Mouse (Mus musculus): Measurements from ENCODE around the gene Gm21060. TPM values are rescaled to one million over a fixed set of nuclear protein-coding genes. Genes with fewer than 3 reads are reported as not detected.
"Not testable (repeated sequence)": the region's sequence is repeated elsewhere in the genome, so short reads cannot be mapped to it uniquely, and the experiment has no call there.

Gene Gm21060
- total RNA-seq (2021): not detected
- long read RNA-seq, experiment 1: 0 reads
- long read RNA-seq, experiment 2: 0 reads

DNA sequence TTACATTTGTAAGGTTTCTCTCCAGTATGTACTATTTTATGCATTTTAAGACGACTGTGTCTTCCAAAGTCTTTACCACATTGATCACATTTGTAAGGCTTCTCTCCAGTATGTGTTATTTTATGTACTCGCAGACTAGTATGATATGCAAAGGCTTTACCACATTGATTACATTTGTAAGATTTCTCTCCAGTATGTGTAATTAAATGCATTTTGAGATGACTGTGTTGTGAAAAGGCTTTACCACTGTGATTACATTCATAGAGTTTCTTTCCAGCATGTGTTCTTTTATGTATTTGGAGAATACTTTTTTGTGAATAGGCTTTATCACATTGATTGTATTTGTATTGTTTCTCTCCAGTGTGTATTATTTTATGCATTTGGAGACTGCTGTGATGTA, at the start of gene Gm21060:
Gene Gm21060, minus strand, starts transcription at position 101 of the 400 bp plus-strand sequence.
- DNase-seq: no peak

DNA sequence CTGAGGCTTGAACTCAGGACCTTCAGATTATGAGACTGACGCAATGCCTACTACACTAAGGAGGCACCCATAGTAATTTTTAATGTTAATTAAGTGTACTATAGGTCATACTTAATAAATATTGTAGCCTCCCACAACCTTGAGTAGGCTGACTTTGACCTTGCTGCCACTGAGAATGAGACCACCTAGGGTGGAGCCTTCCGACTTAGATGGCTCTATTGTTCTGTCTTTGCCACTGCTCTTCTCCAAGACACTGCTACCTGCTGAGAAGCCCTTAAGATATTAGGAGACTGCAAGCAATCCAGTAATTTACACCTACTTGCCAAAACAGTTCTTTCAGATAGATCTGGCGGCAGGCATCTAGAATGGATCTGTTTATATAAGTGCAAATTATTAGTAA, 24.0 kb upstream of the Gm21060 start:
- not testable (repeated sequence) for DNase-seq

DNA sequence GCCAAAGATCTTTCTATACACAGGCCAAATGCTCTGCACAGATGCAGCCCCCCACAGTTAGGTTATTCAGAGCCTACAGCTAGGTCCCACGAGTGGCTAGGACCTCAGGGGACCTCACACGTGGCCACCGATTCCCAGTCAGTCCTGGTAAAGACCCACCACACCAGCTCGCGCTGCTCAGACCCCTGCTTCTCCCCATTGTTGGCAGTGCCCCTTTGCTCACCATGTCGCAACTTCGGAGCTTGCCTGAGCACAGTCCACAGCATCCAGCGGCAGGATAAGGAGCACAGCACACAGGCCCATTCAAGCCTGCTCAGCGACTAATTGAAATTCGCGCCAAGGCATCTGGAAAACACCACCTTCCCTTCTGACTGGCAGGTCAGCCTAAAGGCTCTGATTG, 16.3 kb upstream of the Gm21060 start:
- not testable (repeated sequence) for DNase-seq

DNA sequence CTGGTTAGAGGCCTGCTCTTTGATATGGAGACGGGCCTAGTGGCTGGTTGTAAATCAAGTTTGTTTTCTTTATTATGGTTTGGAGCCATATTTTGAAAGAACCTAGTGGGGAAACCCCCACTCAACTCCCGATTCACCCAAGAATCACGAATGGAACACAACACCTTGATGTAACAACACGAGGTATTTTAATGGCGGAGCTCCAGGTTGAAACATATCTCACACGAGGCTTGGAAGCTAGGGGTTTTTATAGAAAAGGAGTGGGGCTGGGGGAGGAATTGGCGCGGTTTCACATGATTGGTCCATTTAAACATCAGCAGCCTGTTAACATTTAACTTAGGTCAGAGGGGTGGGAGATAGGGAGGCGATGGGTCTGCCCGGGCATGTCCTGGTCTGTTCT, 15.5 kb upstream of the Gm21060 start:
- DNase-seq: not testable (repeated sequence)

DNA sequence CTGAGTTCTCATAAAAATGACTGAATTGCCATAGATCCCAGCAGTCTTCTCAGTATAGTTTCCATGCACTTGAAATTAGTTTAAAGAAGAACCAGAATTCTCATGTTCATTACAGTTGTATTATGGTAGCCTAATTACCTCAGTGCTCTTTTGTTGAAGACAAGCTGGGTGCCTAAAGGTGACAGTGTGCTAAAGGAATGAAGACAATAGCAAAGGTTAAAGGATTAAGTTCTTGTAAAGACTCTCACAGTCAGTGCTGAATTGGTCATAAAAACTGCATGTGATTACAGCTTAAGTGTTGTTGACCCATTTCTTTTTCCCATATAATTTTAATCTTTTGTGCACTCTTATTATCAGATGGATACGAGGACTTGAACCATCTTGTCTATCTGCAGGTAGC, 11.2 kb upstream of the Gm21060 start:
- not testable (repeated sequence) for DNase-seq

DNA sequence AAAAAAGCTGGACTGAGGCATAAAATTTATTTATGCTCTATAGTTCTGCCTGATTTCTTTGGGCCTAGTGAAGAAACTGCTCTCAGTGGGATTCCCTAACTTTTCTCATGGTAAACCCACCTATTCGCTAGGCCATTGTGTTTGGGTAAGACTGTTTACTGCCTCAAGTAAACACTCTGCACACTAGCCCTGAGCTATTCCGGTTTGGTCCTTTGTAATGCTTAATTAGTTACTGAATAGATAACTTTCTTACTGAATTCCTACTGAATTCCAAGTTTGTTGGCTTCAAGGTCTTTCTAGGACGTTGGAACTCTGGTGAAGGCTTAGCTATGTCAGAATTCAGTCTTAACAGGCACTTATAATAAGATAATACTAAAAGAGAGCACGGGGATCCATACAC, 11.8 kb downstream of the Gm21060 start:
- DNase-seq: not testable (repeated sequence)

DNA sequence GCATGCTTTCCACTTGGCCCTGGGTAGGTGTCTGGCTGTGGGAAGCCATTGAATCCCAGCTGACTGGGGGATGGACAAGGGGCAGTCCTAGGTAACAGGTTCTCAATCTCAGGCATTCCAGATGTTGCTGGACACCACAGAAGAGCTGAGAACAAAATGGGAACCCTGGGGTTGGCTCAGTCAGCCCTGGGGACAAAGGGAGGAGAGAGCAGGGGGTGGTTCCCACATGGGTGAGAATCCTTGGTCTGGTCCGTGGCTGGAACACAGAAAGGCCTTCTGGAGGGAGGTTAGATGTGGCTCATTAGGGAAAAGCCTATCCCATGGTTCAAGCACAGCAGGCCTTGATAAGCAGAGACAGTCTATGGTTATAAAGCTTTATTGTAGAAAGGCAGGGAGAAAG, 13.3 kb downstream of the Gm21060 start:
- no peak for DNase-seq

DNA sequence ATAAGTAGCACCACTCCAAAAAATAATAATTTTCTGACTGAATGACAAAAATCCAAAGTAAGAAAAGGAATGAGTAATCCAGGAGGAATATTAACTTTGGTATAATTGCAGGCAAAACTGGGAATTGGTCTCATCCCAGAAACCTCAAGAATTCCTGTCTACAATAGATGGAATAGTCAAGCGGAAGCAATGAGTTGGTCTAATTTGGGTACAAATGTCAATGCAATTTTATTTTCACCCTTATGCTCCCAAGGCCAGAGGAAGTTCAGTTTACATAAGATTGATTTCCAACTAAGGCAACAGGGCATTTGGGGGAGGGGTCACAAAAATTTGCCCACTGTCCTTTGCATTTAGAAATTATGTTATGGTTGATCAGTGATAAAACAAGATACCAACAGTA, 21.4 kb downstream of the Gm21060 start:
- no peak for DNase-seq

DNA sequence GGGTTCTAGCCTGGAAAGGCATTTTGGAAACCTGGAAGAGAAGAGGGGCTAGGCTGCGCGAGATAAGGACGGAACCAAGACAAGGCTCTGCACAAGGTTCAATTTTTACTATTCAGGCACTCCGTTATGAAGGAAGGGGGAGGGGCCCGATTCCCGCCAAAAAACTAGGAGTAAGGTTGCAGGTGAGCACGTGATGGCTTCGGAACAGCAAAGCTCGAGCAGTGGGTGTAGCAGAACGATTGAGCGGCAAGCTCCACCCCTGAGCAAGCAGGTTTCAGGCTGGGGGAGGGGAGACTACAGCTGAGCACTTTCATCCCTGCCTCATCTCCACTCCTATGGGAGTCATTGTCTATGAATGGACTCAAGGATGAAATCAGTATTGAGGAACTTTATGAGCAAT, 27.7 kb downstream of the Gm21060 start:
- not testable (repeated sequence) for DNase-seq

DNA sequence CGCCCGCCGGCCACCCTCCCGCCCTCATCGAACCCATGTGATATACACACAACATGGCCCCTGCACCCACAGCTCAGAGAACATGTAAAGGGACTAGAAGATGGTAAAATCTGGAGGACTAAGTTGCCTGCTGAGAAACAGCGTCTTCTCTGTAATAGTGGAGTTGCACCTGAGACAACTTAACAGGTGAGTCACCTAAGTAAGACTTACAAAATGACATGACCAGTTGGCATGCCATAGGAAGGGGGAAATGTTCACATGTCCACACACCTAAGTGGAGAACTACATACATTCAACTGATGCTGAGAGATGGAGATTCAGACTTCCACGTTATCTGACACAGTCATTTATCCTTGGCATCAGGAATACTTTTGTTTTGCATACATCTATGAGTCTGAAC, 29.7 kb downstream of the Gm21060 start:
- no peak for DNase-seq

DNA sequence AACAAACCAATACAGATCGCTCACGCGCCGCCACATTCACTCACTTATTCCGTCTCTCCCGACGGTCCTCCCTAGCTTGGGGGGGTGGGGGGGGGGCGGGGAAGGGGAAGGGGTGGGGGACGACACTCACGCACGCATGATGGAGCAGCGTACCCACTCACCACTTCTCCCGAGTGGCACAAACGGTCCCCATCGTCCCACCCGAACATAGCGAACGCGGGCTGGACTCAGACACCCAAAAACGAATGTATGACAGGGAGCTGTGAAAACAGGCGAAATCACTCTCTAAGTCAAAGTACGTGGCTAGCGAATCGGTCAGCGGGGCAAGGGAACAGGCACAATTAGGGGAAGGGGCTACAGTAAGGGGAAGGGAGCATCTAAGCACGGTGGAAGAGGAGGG, 30.2 kb downstream of the Gm21060 start:
- peak; percentile 10 to 37 for DNase-seq

DNA sequence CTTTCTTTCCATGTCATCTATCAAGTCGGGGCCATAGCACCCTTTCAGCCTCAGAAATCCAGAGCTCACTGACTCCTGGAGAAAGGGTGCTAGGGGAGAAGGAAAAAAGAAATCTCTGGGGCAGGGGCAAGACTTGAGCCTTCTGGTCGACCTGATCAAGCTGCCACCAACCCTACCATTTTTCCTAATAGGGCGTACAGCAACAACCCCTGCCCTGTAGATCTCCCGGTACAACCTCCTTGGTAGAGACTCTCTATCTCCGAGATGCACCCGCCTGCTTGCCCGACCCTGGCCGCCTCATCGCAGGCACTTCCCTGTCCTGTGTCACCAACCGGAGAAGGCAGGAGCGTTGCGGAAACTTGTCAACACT, 30.6 kb downstream of the Gm21060 start:
- peak; percentile 31 to 42 for DNase-seq

DNA sequence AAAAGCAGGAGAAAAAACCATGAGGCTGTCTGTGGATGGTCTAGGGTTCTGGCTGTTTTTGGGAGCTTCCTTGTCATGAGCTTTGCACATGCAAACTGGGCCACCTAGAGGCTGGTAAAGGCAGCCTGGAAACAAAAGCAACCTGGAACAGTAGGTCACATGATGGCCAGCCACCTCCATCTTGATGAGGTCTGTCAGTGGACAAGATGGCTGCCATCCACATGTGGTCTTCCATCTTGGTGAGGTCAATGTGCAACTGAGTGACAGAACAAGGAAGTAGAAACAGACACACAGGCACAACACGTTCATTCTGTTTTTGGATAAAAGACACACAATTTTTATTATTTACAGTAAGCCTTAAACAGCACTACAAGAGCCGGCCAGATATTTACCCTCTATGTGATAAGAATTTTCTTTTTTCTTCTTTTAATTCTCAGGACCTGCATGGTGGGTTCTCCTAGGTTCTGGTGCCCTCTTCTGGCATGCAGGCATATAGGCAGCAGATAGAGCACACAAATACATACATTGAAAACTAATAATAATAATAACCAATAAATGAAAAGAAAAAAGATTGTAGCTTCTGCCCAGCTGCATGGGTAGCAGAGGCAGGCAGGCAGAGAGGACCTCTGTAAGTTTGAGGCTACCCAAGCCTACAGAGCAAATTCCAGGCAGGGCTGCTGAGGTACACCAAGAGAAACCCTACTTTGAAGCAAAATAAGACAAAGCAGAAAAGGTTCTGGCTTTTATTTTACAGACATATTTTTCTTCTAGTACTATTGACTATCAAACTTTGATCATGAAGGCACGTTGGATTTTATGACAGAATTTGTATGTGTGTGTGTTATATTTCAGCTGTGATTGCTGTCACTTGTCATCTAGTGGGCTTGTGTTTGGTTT, 31.3 kb downstream of the Gm21060 start:
- DNase-seq: peak; percentile 45 to 82

DNA sequence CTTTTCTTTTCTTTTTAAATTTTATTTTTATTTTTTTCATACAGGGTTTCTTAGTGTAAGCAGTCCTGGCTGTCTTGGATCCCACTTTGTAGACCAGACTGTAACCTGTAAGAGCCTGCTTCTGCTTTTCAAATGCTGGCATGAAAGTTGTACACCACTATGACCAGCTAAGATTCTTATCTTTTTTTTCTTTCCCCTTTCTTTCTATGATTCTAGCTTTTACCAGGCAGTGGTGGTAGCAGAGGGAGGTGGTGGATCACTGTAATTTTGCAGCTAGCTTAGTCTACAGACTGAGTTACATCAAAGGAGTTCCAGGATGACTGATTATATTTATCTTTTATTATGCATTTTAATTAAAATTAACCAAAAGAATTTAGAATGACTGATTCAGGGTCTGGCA, 31.9 kb downstream of the Gm21060 start:
- no peak for DNase-seq

DNA sequence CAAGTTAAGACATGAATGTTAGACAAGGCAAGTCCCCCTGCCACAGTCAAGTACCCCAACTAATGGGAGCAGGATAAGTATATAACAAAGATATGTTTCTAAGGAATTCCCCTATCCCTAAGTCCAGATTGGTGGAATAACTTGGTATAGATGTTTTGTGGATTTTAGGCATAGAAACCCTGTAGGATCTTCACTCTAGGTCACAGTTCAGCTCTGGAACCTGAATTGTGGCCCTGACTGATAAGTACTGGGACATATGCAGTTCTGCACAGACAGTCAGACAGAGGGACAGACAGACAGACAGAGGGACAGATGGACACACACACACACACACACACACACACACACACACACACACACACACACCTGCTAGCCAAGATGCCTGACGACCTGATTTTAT, 32.6 kb downstream of the Gm21060 start:
- no peak for DNase-seq

DNA sequence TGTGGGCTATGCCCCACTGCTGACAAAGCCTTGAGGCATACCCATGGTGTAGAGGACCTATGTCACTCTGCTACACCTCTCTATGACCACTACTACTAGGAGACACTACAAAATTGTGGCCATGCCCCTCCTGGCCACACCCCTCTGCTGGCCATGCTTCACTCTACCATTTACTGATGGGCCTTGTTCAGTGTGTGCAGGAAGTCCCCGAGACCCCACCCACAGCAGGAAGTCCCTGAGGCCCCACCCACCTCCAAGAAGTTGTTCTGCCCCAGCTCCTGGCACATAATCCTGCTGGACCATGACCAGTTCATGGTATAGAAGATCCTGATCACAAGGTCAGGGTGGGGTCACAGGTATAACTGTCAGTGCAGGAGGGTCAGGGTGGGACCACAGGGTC, 35.6 kb downstream of the Gm21060 start:
- no peak for DNase-seq

DNA sequence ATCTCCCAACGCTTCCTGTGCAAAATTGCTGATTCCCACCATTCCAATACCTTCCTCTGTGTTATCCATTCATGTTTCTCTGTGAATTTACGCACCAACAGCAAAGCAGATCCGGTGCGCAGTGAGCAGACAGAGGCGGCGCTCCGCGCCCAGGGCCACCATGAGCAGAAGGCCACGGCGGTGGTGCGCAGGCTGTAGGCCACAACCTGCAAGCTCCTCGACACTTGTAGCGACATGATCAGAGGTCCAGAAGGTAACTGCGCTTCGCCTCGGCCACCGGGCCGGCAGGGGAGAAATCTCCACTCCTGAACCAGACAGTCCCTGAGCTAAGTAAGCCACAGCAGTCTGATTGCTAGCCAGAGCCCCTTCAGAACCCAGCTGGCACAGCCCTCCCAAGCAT, 39.1 kb downstream of the Gm21060 start:
- DNase-seq: no peak

DNA sequence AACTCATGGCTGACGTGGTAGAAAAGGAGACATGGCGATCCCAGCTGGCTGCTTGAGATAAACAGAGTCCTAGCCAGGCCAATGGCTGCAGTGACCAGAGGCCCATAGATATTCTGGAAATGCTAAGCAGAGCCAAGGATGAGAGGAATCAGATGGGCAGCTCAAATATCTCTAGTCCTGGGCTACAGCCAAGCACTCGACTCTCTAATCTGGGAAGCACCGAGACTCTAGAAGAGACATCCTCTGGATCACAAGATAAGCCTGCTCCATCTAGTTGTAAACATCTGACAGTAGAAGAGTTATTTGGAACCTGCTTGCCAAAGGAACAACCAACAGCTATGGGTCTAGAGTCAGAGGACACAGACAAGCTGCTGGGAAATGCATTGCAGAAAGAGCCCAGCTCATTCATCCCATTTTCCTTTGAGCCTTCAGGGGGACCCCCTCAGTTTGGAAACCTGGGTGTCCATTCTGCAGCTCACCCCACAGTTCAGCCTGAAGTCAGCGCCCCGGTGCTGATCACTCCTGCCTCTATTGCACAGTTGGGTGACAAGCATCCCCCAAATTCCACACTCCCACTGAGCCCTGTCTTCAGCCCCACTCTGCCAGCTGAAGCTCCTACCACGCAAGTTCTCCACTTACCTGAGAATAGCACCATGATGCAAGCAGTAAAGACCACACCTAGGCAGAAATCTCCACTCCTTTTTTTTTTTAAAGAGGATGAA, 40.5 kb downstream of the Gm21060 start:
- no peak for DNase-seq

DNA sequence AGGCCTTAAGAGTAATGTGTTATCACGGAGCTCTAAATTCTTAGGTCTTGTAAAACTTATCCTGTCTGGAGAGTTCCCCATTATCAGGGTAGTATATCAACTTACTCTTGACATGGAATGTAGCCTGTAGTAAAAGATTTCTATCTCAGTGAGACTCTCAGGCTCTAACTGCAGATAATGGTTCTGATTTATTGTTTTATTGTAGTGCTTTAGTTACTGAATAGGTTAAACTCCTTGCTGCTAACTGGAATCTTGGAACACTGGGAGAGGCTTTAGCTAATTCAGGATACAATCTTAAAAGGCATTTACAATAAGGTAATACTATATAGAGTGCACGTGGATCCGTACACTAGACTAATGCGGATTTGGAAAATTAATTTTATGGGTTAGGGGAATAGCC, 49.5 kb downstream of the Gm21060 start:
- not testable (repeated sequence) for DNase-seq

All from heart, adult 18-20 months (tissue).